Mouse (Mus musculus) hindbrain, embryonic 13.5 days (tissue): ENCODE measurements around the gene Gpatch11. TPM values are rescaled to one million over a fixed set of nuclear protein-coding genes. Genes with fewer than 3 reads are reported as not detected.

Source experiments
- polyA plus RNA-seq: library from polyadenylated mRNA; unstranded; fragments of >200 nt; fragmentation: Nextera tagmentation; extraction: Ambion mirVana; gene quantifications from 2 replicates; pipeline ENCODE4 v1.2.1, GENCODE M21; 2015

The Gpatch11 gene
- polyA plus RNA-seq, 1 experiment from 2014 or later: 52.7 TPM

Other genes starting within 250 kb of the Gpatch11 start
- 5.0 and 5.7 TPM in 2 replicates for gene Strn, start 98.4 kb upstream of the Gpatch11 start, polyA plus RNA-seq
- gene Heatr5b, start 203 bp upstream of the Gpatch11 start, polyA plus RNA-seq: 20.4 and 21.3 TPM in 2 replicates
- 4.0 and 5.9 TPM in 2 replicates for gene Eif2ak2, start 47.0 kb downstream of the Gpatch11 start, polyA plus RNA-seq
- not detected in 2 replicates for gene Sult6b1, start 71.4 kb downstream of the Gpatch11 start, polyA plus RNA-seq
- gene Cebpzos, start 80.9 kb downstream of the Gpatch11 start, polyA plus RNA-seq: 125 and 127 TPM in 2 replicates
- gene Cebpz, start 101.5 kb downstream of the Gpatch11 start, polyA plus RNA-seq: 57.3 and 61.0 TPM in 2 replicates
- gene Ndufaf7, start 101.6 kb downstream of the Gpatch11 start, polyA plus RNA-seq: 57.1 and 62.5 TPM in 2 replicates
- gene Prkd3, start 185.2 kb downstream of the Gpatch11 start, polyA plus RNA-seq: 17.6 and 18.8 TPM in 2 replicates
- gene Qpct, start 216.3 kb downstream of the Gpatch11 start, polyA plus RNA-seq: 12.4 and 13.2 TPM in 2 replicates